Mouse (Mus musculus): ENCODE measurements at regions not wholly inside any gene's neighbourhood (a gene's known extent, or its start where the extent isn't known, plus 50 kb on each side); places are given as distances from the start of the nearest gene placed in this dataset.

- TF ChIP-seq CTCF (IDR thresholded peaks at IDR 0.05; ENCODE audit: low read depth): no peak
- TF ChIP-seq EP300 (IDR thresholded peaks at IDR 0.05; ENCODE audit: low read depth): no peak
Observed at GRCm38 (mm10) chr10:17415112-17415511, 307.9 kb upstream of the Cited2 start.

Measured in liver, postnatal 0 days (tissue).